15 mouse cellular contexts compared by ENCODE assay signal in genomic region chr11:104247141-104247717, GRCm38 (mm10). TPM values are rescaled to one million over a fixed set of nuclear protein-coding genes. Genes with fewer than 3 reads are reported as not detected.
DNase-seq lines count a peak whose midpoint lies in the region; ATAC-seq and TF ChIP-seq lines count a peak whose summit lies in the region.
"Had no signal": no experiment of that assay in that cellular context is flagged by ENCODE, and none has a peak within 500 bp of the region (broad histone marks: within the 10 kb centered on the region; RNA-seq: fewer than 3 reads in every experiment).

No protein-coding gene starts in this region.

- H3K9me3 ChIP-seq in liver, postnatal 0 days (ENCODE audit: low read length), result no peaks in the 10 kb centered on the region
- H3K9me3 ChIP-seq in liver, embryonic 12.5 days (replicated peaks), result no peaks in the 10 kb centered on the region
- H3K9me3 ChIP-seq: embryonic facial prominence, embryonic 13.5 days; forebrain, embryonic 13.5 days; heart, embryonic 13.5 days; midbrain, embryonic 10.5 days; neural tube, embryonic 12.5 days had no signal

- peak; percentile 38 for DNase-seq in adrenal gland, postnatal 14 days
- DNase-seq in adrenal gland, postnatal 25 days, result no peak
- DNase-seq in liver, postnatal 0 days, result no peak
- DNase-seq in kidney, postnatal 10 days, result peak; percentile 80
- peak; percentile 82 for DNase-seq in lung, postnatal 25 days (ENCODE audit: low spot score)
- DNase-seq in testis, postnatal 14 days (ENCODE audit: low spot score), result no peak
- DNase-seq in T-cell, adult 2 months (ENCODE audit: low spot score), result no peak
- DNase-seq: cerebellum, adult 8-10 months; gastrocnemius, postnatal 10 days had no signal

- no peak for ATAC-seq in liver, postnatal 0 days
- ATAC-seq in liver, embryonic 12.5 days, result no peak
- ATAC-seq: forebrain, embryonic 13.5 days had no signal

- H3K27ac ChIP-seq in liver, postnatal 0 days (ENCODE audit: low read depth), result peak overlapping the region; percentile 3; the same call in 1 of the 2 replicates
- H3K27ac ChIP-seq in liver, embryonic 12.5 days, result no peak overlapping the region
- H3K27ac ChIP-seq: embryonic facial prominence, embryonic 13.5 days; forebrain, embryonic 13.5 days; heart, embryonic 13.5 days; midbrain, embryonic 10.5 days; neural tube, embryonic 12.5 days had no signal

- H3K4me3 ChIP-seq in liver, postnatal 0 days (ENCODE audit: low read depth, low read length), result no peak overlapping the region
- no peak overlapping the region for H3K4me3 ChIP-seq in liver, embryonic 12.5 days
- H3K4me3 ChIP-seq: embryonic facial prominence, embryonic 13.5 days; forebrain, embryonic 13.5 days; heart, embryonic 13.5 days; midbrain, embryonic 10.5 days; neural tube, embryonic 12.5 days had no signal

- H3K4me2 ChIP-seq in liver, postnatal 0 days (ENCODE audit: low read depth, low read length), result no peak overlapping the region
- H3K4me2 ChIP-seq in liver, embryonic 12.5 days, result no peak overlapping the region
- H3K4me2 ChIP-seq: embryonic facial prominence, embryonic 13.5 days; forebrain, embryonic 13.5 days had no signal

- H3K36me3 ChIP-seq in liver, postnatal 0 days (replicated peaks; ENCODE audit: insufficient read depth, low read length), result no peaks in the 10 kb centered on the region
- H3K36me3 ChIP-seq in liver, embryonic 12.5 days, result no peaks in the 10 kb centered on the region
- H3K36me3 ChIP-seq: embryonic facial prominence, embryonic 13.5 days; heart, embryonic 13.5 days; midbrain, embryonic 10.5 days; neural tube, embryonic 12.5 days had no signal

- H3K4me1 ChIP-seq in liver, postnatal 0 days (ENCODE audit: insufficient read depth), result no peaks in the 10 kb centered on the region
- H3K4me1 ChIP-seq in liver, embryonic 12.5 days, result peaks cover 5% of the 10 kb centered on the region; the same call in 1 of the 2 replicates

- no peak for TF ChIP-seq CTCF in liver, postnatal 0 days (IDR thresholded peaks at IDR 0.05; ENCODE audit: low read depth)

- WGBS in liver, postnatal 0 days (ENCODE audit: insufficient replicate concordance), result 54% methylated on average over 6 of the region's 6 CpGs
- WGBS in liver, embryonic 12.5 days (ENCODE audit: insufficient replicate concordance), result 51% methylated on average over 6 of the region's 6 CpGs

- 0 out of 2 replicates have a peak, but pooled peaks cover 3% of the 10 kb centered on the region for H3K27me3 ChIP-seq in liver, postnatal 0 days (ENCODE audit: insufficient read depth, low read length)
- 0 out of 2 replicates have a peak, but pooled peaks cover 7% of the 10 kb centered on the region for H3K27me3 ChIP-seq in liver, embryonic 12.5 days (replicated peaks)
- H3K27me3 ChIP-seq: embryonic facial prominence, embryonic 13.5 days; forebrain, embryonic 13.5 days; neural tube, embryonic 12.5 days had no signal

- no peak overlapping the region for H3K9ac ChIP-seq in liver, postnatal 0 days (replicated peaks)
- no peak overlapping the region for H3K9ac ChIP-seq in liver, embryonic 12.5 days
- H3K9ac ChIP-seq: embryonic facial prominence, embryonic 13.5 days; forebrain, embryonic 13.5 days; heart, embryonic 13.5 days; neural tube, embryonic 12.5 days had no signal

- no peak for TF ChIP-seq EP300 in liver, postnatal 0 days (IDR thresholded peaks at IDR 0.05; ENCODE audit: low read depth)

RNA-seq across cellular contexts. Expression of gene Mapt, which starts 16.0 kb away (rescaled TPM):
- total RNA-seq in adrenal gland, postnatal 14 days (2021), result 72.8 and 74.8 TPM in 2 replicates
- total RNA-seq in adrenal gland, postnatal 25 days (2021), result 142 and 169 TPM in 2 replicates
- 0.28 and 0.33 TPM in 2 replicates for polyA plus RNA-seq in liver, postnatal 0 days (2015; fragmentation: Nextera tagmentation; extraction: Ambion mirVana)
- polyA plus RNA-seq in liver, embryonic 12.5 days (2016; fragmentation: Nextera tagmentation; extraction: Ambion mirVana), result 0.24 and 0.42 TPM in 2 replicates

Comparison
In these comparisons a context has a peak if more than half of its experiments do, and no peak if none do; other contexts are left out.
1. DNase-seq: peak in adrenal gland, postnatal 14 days (single experiment), kidney, postnatal 10 days (single experiment) and lung, postnatal 25 days (single experiment); none in adrenal gland, postnatal 25 days (single experiment), liver, postnatal 0 days (single experiment), testis, postnatal 14 days (single experiment) and T-cell, adult 2 months (single experiment).